9 mouse cellular contexts compared by ENCODE assay signal in genomic region chr10:67069013-67069412, GRCm38 (mm10). TPM values are rescaled to one million over a fixed set of nuclear protein-coding genes. Genes with fewer than 3 reads are reported as not detected.
A peak's percentile ranks its signal among the peaks of the same experiment; 100 is the strongest.
DNase-seq lines count a peak whose midpoint lies in the region; ATAC-seq lines count a peak whose summit lies in the region.
"Had no signal": no experiment of that assay in that cellular context is flagged by ENCODE, and none has a peak within 500 bp of the region (broad histone marks: within the 10 kb centered on the region; RNA-seq: fewer than 3 reads in every experiment).

No protein-coding gene starts in this region.

- 0 out of 2 replicates have a peak, but pooled peaks cover 7% of the 10 kb centered on the region for H3K4me1 ChIP-seq in limb, embryonic 12.5 days (replicated peaks)
- H3K4me1 ChIP-seq in limb, embryonic 10.5 days, result 0 out of 2 replicates have a peak, but pooled peaks cover 4% of the 10 kb centered on the region
- peaks cover 9% of the 10 kb centered on the region for H3K4me1 ChIP-seq in forebrain, embryonic 15.5 days

- H3K4me2 ChIP-seq in limb, embryonic 12.5 days, result no peak overlapping the region
- H3K4me2 ChIP-seq in forebrain, embryonic 15.5 days (replicated peaks), result no peak overlapping the region
- H3K4me2 ChIP-seq: neural tube, embryonic 13.5 days had no signal

- H3K27ac ChIP-seq in limb, embryonic 12.5 days, result 0 out of 2 replicates have a peak overlapping the region, but pooled peaks have one; percentile 7
- H3K27ac ChIP-seq in limb, embryonic 10.5 days, result no peak overlapping the region
- no peak overlapping the region for H3K27ac ChIP-seq in forebrain, embryonic 15.5 days (replicated peaks)
- H3K27ac ChIP-seq: neural tube, embryonic 13.5 days had no signal

- H3K9ac ChIP-seq in limb, embryonic 12.5 days (replicated peaks), result no peak overlapping the region
- no peak overlapping the region for H3K9ac ChIP-seq in forebrain, embryonic 15.5 days (replicated peaks)
- H3K9ac ChIP-seq: neural tube, embryonic 13.5 days had no signal

- H3K9me3 ChIP-seq in limb, embryonic 12.5 days, result no peaks in the 10 kb centered on the region
- no peaks in the 10 kb centered on the region for H3K9me3 ChIP-seq in limb, embryonic 10.5 days (replicated peaks)
- H3K9me3 ChIP-seq in forebrain, embryonic 15.5 days, result no peaks in the 10 kb centered on the region
- H3K9me3 ChIP-seq: neural tube, embryonic 13.5 days had no signal

- 86% methylated on average over 10 of the region's 10 CpGs for WGBS in limb, embryonic 12.5 days
- 91% methylated on average over 10 of the region's 10 CpGs for WGBS in limb, embryonic 10.5 days
- 96% methylated on average over 10 of the region's 10 CpGs for WGBS in forebrain, embryonic 15.5 days

- H3K27me3 ChIP-seq in limb, embryonic 12.5 days, result no peaks in the 10 kb centered on the region
- H3K27me3 ChIP-seq in limb, embryonic 10.5 days (ENCODE audit: low read depth, poor library complexity, severe bottlenecking), result no peaks in the 10 kb centered on the region
- H3K27me3 ChIP-seq in forebrain, embryonic 15.5 days, result no peaks in the 10 kb centered on the region
- H3K27me3 ChIP-seq: neural tube, embryonic 13.5 days had no signal

- no peaks in the 10 kb centered on the region for H3K36me3 ChIP-seq in limb, embryonic 12.5 days
- 0 out of 2 replicates have a peak, but pooled peaks cover 4% of the 10 kb centered on the region for H3K36me3 ChIP-seq in limb, embryonic 10.5 days
- no peaks in the 10 kb centered on the region for H3K36me3 ChIP-seq in forebrain, embryonic 15.5 days
- H3K36me3 ChIP-seq: neural tube, embryonic 13.5 days had no signal

- DNase-seq in limb, embryonic 10.5 days (ENCODE audit: low spot score), result no peak
- DNase-seq in ES-CJ7 (ENCODE audit: low read depth, low spot score), result peak; percentile 63
- peak; percentile 74 for DNase-seq in induced T-regulatory cell, adult 2 months (ENCODE audit: low read depth)
- no peak for DNase-seq in left cerebral cortex, adult 11 months (ENCODE audit: low spot score)
- no peak for DNase-seq in urinary bladder, postnatal 4 days (ENCODE audit: low spot score in 2 of 2)

- H3K4me3 ChIP-seq in limb, embryonic 12.5 days (replicated peaks), result no peak overlapping the region
- no peak overlapping the region for H3K4me3 ChIP-seq in limb, embryonic 10.5 days
- no peak overlapping the region for H3K4me3 ChIP-seq in forebrain, embryonic 15.5 days
- H3K4me3 ChIP-seq: neural tube, embryonic 13.5 days had no signal

- ATAC-seq in limb, embryonic 12.5 days (ENCODE audit: insufficient number of reproducible peaks, insufficient read depth, low FRiP score, low TSS enrichment, low read depth), result no peak
- ATAC-seq in monocyte, adult 5-6 weeks (replicated peaks; ENCODE audit: insufficient number of reproducible peaks, low FRiP score, low TSS enrichment, poor library complexity, severe bottlenecking), result peak; percentile 82
- no peak for ATAC-seq in forebrain, embryonic 15.5 days (replicated peaks)

RNA-seq across cellular contexts. Expression of gene Jmjd1c, which starts 26.9 kb away (rescaled TPM):
- 43.8 and 47.5 TPM in 2 replicates for polyA plus RNA-seq in limb, embryonic 12.5 days (2016; fragmentation: Nextera tagmentation; extraction: Ambion mirVana)
- 27.6 and 31.6 TPM in 2 replicates for polyA plus RNA-seq in limb, embryonic 10.5 days (2016; fragmentation: Nextera tagmentation; extraction: Ambion mirVana)
- total RNA-seq in monocyte, adult 5-6 weeks (2017), result 110 to 165 TPM (median 124 TPM) in 3 replicates
- polyA plus RNA-seq in forebrain, embryonic 15.5 days (2015; fragmentation: Nextera tagmentation; extraction: Ambion mirVana), result 64.1 and 65.2 TPM in 2 replicates

RNA-seq across cellular contexts. Expression of gene Reep3, which starts 27.7 kb away (rescaled TPM):
- 31.4 and 33.3 TPM in 2 replicates for polyA plus RNA-seq in limb, embryonic 12.5 days (2016; fragmentation: Nextera tagmentation; extraction: Ambion mirVana)
- polyA plus RNA-seq in limb, embryonic 10.5 days (2016; fragmentation: Nextera tagmentation; extraction: Ambion mirVana), result 17.8 and 22.2 TPM in 2 replicates
- total RNA-seq in monocyte, adult 5-6 weeks (2017), result 12.9 to 19.6 TPM (median 19.1 TPM) in 3 replicates
- 36.6 and 37.0 TPM in 2 replicates for polyA plus RNA-seq in forebrain, embryonic 15.5 days (2015; fragmentation: Nextera tagmentation; extraction: Ambion mirVana)

Comparison
In these comparisons a context has a peak if more than half of its experiments do, and no peak if none do; other contexts are left out.
1. DNase-seq: peak in ES-CJ7 (single experiment) and induced T-regulatory cell, adult 2 months (single experiment); none in limb, embryonic 10.5 days (single experiment), left cerebral cortex, adult 11 months (single experiment) and urinary bladder, postnatal 4 days (0 of 2).